Mouse (Mus musculus): ENCODE data around the gene Rars2.

Rars2 gene

DNA sequence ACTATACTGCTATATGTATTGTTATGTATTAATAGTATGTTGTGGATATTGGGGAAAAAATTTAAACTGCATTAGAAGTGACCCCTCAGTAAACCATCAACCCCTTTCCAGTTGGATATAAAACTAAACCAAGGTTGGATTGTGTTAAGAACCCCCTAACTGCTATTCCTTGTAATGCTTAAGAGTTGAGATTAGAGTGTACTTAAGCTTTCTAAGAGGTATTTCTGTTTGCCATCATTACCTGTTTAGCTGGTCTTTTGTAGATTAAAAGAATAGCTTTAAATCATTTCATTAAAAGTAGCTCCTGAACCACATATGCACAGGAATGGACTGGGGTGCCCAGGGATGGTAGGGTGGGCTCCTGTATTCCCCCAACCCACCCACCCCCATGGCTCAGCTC, 30.0 kb downstream of the Rars2 start:
- DNase-seq = no peak

DNA sequence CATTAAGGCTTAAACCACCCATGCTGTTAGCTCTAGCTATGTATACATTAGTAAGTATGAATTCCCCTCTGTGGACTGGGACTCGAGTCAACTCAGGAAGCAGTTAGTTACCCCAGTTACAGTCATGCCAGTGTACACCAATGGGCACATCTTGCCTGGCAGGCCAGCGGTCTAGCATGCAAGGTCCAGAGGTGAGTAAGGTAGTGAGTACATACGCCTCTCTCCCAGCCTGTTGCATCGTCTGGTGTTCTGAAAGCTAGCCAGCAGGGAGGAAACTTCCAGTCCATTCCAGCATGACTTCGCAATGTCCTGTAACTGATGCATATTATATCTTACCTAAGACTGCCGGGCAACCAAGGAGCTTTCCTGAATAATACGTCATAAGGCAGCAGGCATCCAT, 38.4 kb downstream of the Rars2 start:
- DNase-seq = no peak

DNA sequence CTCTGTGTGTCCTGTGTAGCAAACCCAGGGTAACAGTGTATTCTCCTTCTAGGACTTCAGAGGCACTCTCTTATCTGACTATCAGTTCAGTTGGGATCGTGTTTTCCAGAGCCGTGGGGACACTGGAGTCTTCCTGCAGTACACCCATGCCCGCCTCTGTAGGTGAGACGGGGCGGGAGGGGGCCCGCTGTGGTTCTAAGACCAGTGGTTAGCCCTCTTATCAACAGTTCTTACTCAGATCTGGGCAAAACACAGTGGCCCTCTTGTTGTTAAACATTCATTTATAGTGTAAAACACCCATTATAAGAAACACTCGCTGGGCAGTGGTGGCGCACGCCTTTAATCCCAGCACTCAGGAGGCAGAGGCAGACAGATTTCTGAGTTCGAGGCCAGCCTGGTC, 41.3 kb downstream of the Rars2 start:
- DNase-seq = no peak

DNA sequence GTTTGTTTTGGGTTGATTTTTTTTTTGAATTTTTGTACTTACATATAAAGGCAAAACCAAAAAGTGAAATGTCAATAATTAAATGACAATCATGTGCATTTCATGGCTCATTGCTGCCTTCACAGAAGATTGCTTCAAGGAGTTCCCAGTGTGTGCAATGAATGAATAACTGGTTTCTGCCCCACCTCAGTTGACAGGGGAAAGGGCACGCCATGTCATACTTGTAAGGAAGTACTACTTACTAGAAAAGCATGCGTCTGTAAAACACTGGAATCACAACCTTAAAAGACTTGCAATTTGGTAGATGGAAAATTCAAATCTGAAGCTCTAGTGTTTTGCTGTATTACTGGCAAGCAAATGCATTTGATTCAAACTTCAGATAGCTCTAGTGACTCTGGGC, 44.3 kb downstream of the Rars2 start:
- DNase-seq = no peak

DNA sequence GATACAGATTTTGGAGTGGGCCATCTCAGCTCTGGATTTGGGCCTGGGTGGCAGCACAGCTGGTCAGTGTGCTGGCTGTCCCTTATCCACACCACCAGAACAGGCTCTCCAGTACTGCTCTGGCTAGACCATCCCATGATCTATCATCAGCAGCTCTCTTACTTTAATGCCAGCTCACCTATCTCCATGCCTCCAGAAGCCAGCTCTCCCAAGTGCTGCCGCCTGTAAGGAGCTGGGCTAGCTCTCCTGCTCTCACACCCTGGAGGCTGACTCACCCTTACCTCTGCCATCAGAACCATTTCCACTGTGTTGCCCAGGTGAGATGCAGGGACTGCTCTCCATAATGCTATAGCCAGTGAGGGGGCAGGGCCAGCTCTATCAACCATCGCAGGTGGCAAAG, 46.8 kb downstream of the Rars2 start:
- no peak for DNase-seq

DNA sequence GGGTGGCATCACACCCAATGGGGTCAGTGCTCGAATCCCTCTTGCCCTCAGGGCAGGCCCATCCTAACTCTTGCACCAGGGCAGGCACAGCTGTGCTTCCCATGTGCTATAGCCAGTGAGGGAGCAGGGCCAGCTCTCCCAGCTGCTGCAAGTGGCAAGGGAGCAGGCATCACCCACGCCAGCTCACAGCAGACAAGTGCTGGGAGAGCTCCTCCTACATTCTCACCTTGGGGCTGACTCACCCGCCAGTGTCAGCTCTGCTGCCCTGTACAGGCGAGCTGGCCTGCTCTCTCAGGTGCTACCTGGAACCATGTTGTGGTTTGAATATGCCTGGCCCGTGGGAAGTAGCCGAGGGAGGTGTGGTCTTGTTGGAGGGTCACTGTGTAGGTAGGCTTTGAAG, 47.2 kb downstream of the Rars2 start:
- no peak for DNase-seq

DNA sequence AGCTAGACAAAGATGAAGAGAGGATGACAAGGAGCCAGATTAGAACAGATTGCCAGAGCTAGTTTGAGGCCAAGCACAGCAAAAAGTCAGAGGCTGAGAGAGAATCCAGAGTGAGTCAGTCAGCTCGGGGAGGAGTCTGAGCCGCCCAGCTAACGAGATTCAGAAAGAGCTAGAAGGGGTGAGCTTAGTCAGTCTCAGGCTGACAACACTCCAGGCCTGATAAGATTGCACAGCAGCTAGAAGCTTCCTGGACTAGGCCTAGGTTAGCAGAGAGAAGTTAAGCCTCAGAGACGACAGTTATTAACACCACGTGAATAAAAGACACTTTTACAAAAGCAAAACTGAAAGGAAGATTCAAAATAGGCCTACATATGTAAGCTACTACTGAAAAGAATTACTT, 53.2 kb downstream of the Rars2 start:
- DNase-seq = no peak

DNA sequence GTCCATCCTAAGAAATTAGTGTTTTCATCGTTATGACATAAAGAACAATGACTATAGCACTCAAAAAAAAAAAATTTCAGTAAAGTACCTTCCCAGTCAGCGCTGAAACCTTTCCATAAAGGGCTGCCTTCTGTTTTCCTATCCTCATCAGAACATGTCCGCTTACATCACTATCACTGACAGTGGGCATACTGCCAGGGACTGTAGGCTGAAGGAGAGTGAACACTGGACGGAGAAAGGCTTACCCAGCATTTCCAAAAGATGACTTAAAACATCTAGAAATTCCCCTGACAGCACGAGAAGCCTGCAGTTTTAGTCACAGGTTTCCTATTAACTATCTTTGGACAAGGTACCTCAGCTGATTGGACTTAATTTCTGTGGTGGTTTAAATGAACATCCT, 59.0 kb downstream of the Rars2 start:
- no peak for DNase-seq

DNA sequence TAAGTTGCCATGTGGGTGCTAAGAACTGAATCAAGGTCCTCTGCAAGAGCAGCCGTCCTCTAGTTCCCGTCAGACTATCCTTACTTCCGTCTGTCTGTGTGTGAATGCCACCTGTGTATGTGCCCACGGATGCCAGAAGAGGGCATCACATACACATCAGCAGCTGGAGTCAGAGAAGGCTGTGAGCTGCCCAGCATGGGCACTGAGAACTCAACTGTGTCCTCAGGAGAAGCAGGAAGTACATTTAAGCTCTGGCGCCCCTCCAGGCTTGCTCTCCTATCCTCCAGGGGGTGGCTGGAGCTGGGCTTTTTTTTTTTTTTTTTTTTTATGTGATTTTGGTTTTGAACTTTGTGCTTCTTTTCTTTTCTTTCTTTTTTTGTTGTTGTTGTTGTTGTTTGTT, 65.8 kb downstream of the Rars2 start:
- DNase-seq = no peak

DNA sequence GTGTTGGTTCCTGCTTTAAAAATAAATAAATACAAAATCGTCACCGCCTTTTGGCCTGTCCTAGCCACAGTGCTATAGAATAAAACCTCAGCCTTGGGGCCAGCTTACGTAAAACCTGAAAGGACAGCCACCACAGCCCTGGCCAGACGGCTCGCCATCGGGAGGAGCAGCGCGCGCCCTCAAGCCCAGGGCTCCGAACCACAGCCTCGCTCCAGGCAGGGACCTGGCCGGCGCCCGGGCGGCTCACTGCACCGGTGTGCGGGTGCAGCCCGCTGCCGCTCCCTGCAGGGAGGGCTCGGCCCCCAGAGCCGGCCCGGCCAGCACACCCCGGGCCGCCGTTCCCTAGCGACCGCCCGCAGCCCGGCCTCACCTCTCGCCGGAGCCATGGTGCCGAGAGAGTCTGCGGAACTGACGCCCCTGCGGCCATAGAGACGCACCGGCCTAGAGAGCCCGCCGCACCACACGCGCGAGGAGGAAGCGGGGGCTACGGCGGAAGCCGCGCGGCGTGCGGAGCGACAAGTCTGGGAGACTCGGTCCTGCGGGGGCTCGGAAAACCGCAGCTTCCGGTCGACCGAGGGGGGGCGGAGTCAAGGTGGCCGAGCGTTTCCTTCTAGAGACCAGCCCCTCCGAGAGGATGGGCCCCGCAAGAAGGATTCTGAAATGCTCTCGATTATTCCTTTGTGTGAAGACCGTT, 72.3 kb downstream of the Rars2 start, which contains the start of gene Slc35a1:
Gene Slc35a1 (minus strand): TSS at position 565 of the 694 bp plus-strand sequence.
- peak; percentile 94 for DNase-seq

DNA sequence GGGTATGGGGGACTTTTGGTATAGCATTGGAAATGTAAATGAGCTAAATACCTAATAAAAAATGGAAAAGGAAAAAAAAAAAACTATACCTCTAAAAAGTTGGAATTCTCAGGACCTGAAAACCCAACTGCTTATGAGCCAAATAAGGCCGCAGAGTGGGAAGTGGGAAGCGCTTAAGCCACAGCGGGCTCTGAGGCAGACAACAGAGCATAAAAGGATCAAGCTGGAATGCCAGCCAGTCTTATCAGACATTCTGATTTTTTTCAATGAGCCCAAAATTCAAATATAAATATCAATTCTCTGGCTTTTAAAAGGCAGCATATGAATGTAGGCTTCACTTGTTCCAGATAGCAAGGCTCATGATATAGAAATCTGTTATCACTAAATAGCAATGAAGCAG, 73.3 kb downstream of the Rars2 start:
- no peak for DNase-seq

DNA sequence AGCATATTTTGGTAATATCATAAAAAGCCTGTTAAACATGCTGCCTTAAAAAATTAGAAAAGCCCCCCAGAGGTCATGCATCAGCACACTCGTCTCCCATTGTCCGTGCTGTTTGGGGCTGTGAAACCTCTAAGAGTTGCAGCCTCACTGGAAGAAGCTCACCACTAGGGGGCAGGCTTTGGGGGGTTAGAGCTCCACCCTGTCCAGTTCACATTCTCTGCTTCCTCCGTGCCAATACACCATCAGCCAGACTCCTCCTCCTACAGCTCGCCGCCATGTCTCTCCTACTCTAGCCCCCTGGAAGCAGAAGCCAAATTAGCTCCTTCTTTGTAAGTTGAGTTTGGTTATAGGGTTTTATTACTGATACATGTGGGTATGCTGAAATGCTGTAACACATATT, 86.8 kb downstream of the Rars2 start:
- DNase-seq = peak; percentile 76

DNA sequence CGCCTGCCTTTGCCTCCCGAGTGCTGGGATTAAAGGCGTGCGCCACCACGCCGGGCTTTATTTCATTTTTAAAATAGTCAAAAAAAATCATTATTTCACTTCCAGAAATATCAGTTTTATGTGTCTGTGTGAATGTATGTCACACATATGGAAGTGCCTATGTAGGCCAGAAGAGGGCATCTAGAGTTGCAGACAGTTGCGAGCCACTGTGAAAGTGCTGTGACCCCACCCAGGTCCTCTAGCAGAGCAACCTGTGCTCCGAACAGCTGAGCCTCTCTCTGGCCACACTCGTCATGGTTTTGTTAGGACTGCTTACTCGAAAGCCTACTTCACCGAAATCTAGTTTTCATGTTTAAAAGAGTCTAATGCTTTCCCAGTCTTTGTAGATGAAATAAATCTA, 87.5 kb downstream of the Rars2 start:
- DNase-seq = no peak

DNA sequence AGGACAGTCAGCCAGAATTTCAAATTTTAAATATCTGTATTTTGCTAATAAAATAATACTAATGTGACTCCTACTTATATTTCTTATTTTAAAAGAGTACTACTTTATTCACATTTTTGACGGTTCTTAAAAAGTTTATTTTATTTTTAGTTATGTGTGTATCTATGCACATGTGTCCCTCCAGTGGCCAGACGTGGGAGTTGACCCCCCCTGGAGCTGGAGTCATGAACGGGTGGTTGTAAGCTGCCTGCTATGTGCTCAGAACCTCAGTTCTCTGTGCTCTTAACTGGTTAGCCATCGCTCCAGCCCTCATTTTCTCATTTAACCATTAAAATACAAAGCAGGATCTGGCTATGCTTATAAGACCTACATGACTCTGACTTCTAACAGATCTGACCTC, 88.3 kb downstream of the Rars2 start:
- DNase-seq = no peak

DNA sequence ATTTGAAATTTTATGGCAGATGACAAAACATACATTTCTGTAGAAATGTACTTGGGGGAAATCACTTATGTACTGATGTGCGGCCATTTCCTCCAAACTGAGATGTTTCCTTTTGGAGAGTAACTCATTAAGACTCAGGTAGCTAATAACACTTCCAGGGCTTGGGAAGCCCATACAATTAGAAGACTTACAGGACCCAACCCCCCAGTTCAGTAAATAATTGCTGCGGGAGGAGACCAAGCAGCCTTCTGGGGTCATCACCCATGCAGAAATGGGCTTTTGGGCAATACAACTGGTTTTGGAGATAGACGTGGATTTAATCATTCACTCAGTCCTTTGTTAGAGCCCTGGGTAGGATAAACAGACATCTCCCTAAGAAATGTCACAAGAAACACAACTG, 92.5 kb downstream of the Rars2 start:
- no peak for DNase-seq

DNA sequence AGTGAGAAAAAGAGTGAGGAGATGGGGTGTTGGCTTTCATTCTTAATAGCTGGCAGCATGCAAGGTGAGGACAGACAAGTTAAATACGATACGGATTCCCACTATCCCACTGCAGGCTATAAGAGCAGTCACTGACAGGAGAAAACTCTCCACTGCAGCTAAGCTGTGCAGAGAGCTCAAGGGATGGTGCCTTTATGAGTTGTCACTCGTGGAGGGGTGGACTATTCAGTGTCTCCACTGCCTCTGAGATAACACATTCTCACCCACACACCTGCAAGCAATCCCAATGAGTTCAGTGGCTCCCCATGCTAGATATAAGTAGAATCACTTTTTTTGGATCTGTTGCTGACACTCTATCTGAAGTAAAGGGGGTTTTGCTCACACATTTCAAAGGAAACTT, 93.4 kb downstream of the Rars2 start:
- no peak for DNase-seq
